Mouse (Mus musculus): ENCODE data around the gene Tns1.

Gene Tns1

GRCm38 (mm10) chr1:74123215-74123614, 1.0 kb downstream of the Tns1 start:
- in situ Hi-C loops (cut with MboI, MseI) = no loop called here

GRCm38 (mm10) chr1:74121821-74122576, 2.2 kb downstream of the Tns1 start:
- in situ Hi-C loops (cut with MboI, MseI) = no loop called here

GRCm38 (mm10) chr1:74121138-74121537, 3.1 kb downstream of the Tns1 start:
- in situ Hi-C loops (cut with MboI, MseI) = no loop called here

- in situ Hi-C loops (cut with MboI, MseI) = no loop called here
Observed at GRCm38 (mm10) chr1:74119115-74119514, 5.1 kb downstream of the Tns1 start.

GRCm38 (mm10) chr1:74117876-74118275, 6.4 kb downstream of the Tns1 start:
- in situ Hi-C loops (cut with MboI, MseI) = no loop called here

- in situ Hi-C loops (cut with MboI, MseI) = no loop called here
Observed at GRCm38 (mm10) chr1:74113071-74113470, 11.2 kb downstream of the Tns1 start.

- in situ Hi-C loops (cut with MboI, MseI) = no loop called here
Observed at GRCm38 (mm10) chr1:74111696-74112030, 12.6 kb downstream of the Tns1 start.

GRCm38 (mm10) chr1:74110932-74111695, 13.1 kb downstream of the Tns1 start:
- in situ Hi-C loops (cut with MboI, MseI) = no loop called here

GRCm38 (mm10) chr1:74109670-74110069, 14.6 kb downstream of the Tns1 start:
- in situ Hi-C loops (cut with MboI, MseI) = no loop called here

GRCm38 (mm10) chr1:74107931-74108618, 16.2 kb downstream of the Tns1 start:
- in situ Hi-C loops (cut with MboI, MseI) = no loop called here

- in situ Hi-C loops (cut with MboI, MseI) = no loop called here
Observed at GRCm38 (mm10) chr1:74106214-74106613, 18.0 kb downstream of the Tns1 start.

- in situ Hi-C loops (cut with MboI, MseI) = no loop called here
Observed at GRCm38 (mm10) chr1:74105660-74106059, 18.6 kb downstream of the Tns1 start.

GRCm38 (mm10) chr1:74103654-74104353, 20.4 kb downstream of the Tns1 start:
- in situ Hi-C loops (cut with MboI, MseI) = no loop called here

- in situ Hi-C loops (cut with MboI, MseI) = no loop called here
Observed at GRCm38 (mm10) chr1:74099001-74099435, 25.2 kb downstream of the Tns1 start.

- in situ Hi-C loops (cut with MboI, MseI) = no loop called here
Observed at GRCm38 (mm10) chr1:74098004-74099000, 25.9 kb downstream of the Tns1 start.

- in situ Hi-C loops (cut with MboI, MseI) = no loop called here
Observed at GRCm38 (mm10) chr1:74095728-74096127, 28.5 kb downstream of the Tns1 start.

- in situ Hi-C loops (cut with MboI, MseI) = no loop called here
Observed at GRCm38 (mm10) chr1:74095296-74095695, 29.0 kb downstream of the Tns1 start.

- in situ Hi-C loops (cut with MboI, MseI) = no loop called here
Observed at GRCm38 (mm10) chr1:74094497-74095270, 29.6 kb downstream of the Tns1 start.

GRCm38 (mm10) chr1:74093447-74093846, 30.8 kb downstream of the Tns1 start:
- in situ Hi-C loops (cut with MboI, MseI) = no loop called here

- in situ Hi-C loops (cut with MboI, MseI) = no loop called here
Observed at GRCm38 (mm10) chr1:74092242-74092641, 32.0 kb downstream of the Tns1 start.
